Mouse (Mus musculus) B cell, adult 2 months (primary cell): ENCODE results near the gene Tmem39a.

ENCODE experiments used
- DNase-seq, 2 experiments: peaks; one replicate each; pipeline ENCODE4 v3.0.0; 2022

Tmem39a gene

DNA sequence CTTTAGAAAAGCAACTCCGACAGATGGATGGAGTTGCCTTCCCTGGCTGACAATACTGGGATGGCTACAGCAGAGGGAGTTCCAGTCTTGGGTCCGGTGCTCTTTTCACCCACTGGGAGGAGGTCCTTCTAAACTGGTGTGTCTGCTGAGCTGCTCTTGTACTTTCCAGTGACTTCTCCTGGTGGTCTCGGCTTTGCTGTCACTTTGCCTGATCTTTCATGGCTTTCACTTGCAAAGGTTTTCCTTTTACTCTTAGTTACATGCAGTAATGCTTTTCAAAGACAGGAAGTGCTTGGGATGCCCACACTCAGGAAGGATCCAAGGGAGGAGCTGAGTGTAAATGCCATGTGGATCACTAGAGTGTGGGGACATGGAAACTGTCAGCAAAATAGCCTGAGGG, 33.0 kb downstream of the Tmem39a start:
- no peak for DNase-seq

DNA sequence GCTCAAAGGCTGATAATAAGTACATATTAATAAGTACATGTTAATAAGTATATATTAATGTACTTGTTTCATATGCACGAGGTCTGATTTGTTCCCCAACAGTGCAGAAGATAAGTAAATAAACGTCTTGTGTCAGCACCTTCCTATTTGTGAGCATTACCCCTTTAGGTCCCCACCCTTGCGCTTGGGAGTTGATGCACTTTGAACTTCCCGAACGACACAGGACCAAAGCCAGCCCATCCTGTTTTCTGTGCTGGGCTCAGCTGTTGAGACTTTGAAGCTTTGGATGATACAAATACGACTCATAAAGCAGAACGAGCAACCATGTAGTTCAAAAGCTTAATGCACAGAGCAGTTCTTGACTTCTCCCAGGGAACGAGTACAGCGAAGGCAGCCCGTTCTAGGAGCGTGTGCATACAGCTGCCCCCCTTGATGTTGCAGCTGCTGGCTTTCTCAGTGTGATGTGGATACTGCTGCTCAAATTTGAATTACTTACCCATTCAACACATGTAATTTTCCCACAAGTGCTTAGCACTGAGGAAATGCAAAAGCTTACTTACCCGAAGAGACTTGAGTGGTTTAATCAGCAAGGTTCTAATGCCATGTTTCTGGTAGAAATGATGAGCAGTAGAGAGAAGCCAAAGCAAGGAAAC, 33.7 kb downstream of the Tmem39a start:
- DNase-seq = no peak

DNA sequence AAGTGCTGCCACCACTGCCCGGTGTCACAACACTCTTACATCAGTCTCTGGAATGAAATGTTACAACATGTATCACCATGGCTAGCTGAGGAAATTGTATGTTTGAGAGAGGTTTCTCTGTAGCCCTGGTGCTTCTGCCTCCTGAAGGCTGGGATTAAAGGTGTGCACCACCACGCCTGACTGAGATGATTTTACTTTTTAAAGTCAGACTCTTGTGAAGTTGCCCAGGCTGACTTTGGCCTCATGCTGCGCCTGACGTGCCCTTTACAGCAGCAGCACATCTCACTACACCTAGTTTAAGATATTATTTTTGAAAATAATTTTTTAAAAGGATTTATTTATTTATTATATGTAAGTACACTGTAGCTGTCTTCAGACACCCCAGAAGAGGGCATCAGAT, 34.4 kb downstream of the Tmem39a start:
- DNase-seq = no peak

- DNase-seq = no peak
Observed at GRCm38 (mm10) chr16:38594435-38594834, 35.9 kb downstream of the Tmem39a start.

GRCm38 (mm10) chr16:38596099-38596498, 37.6 kb downstream of the Tmem39a start:
- no peak for DNase-seq

- DNase-seq = no peak
Observed at GRCm38 (mm10) chr16:38596651-38597050, 38.2 kb downstream of the Tmem39a start.

DNA sequence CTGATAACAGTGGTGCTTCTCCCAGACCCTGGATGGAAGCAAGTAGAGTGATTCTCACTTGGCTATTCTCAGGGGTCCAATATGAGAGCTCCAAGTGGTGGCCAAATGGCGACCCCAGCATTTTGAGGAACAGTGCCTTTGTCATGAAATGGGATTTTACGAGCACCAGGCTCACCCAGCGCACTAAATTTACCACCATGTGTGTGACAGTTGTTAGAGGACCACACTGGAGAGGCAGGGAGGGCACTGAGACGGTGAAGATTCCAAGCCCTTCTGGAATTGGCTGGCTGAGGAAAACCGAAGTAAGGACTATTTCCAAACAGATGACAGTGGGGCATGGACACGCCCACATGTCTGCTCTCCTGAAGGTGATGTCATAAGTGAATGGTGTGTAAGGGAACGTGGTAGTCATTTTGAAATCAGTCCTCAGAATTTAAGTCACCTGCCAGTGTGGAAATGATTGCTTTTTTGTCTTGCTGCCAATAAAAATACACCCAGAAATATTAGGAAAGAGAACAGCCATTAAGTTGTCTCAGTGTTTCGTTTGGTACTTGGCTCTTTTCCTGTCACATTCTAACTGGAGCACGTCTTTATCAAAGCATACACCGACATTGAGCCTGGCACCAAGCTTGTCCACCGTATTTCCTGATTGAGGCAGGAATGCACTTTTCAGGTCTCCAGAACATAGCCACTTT, 40.6 kb downstream of the Tmem39a start:
- DNase-seq = no peak

DNA sequence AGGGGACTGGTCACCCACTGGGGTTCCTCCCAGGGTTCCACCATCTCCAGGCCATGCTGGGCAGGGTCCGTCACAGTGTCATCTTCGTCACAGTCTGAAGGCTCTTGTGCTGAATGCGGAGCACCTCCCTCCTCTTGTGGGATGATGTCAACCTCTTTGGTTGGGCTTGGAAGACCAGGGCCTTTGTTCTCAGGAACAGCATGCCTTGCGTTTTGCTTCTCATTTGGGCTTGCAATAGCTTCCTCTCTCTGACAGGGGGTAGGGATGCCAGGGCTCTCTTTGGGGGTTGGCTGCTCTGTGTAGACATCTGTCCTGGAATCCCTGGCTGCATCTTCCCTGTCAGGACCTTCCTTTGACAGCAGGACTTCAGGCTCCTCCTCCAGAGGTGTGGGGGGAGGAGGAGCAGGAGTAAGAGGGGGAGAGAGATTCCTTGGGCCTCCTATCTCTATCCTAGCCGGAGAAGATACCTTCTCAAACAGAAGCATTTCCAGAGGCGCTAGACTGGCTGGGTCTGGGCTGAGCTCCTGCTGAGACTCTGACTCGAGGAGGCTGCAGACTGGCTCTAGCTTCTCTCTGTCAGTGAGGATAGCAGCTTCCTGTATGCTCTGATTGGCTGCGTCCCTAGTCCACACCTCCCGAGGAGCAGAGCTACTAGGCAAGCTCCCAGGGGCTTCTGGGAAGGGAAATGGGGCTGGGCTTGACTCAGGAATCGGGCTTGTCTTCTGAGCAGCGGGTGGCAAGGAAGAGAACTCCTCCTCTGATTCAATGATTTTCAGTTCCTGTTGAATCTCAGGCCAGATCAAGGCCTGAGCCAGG, 44.7 kb downstream of the Tmem39a start:
- DNase-seq = no peak

GRCm38 (mm10) chr16:38606509-38606908, 48.0 kb downstream of the Tmem39a start:
- no peak for DNase-seq

DNA sequence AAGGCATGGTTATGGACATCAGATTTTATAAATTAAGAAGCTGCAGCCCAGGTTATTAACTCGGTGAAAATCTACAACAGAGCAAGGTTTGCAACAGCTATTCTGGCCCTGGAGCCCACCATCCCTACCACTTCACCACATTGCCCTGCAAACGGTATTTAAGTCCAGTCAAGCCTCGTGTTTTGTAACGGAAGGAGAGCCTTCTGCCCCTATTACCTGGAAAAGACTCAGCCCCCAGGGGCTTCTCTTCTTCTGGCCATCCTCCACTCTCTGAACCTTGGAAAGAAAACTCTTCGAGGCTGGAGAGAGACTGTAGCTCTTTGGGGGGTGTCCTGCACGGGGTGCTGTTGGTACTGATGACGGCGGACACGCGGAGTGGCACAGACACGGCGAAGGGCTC, 50.2 kb downstream of the Tmem39a start:
- no peak for DNase-seq

GRCm38 (mm10) chr16:38609092-38609491, 50.6 kb downstream of the Tmem39a start:
- DNase-seq = no peak

- no peak for DNase-seq
Observed at GRCm38 (mm10) chr16:38612646-38613045, 54.1 kb downstream of the Tmem39a start.

GRCm38 (mm10) chr16:38613646-38614045, 55.1 kb downstream of the Tmem39a start:
- DNase-seq = no peak

GRCm38 (mm10) chr16:38617977-38618376, 59.5 kb downstream of the Tmem39a start:
- no peak for DNase-seq

DNA sequence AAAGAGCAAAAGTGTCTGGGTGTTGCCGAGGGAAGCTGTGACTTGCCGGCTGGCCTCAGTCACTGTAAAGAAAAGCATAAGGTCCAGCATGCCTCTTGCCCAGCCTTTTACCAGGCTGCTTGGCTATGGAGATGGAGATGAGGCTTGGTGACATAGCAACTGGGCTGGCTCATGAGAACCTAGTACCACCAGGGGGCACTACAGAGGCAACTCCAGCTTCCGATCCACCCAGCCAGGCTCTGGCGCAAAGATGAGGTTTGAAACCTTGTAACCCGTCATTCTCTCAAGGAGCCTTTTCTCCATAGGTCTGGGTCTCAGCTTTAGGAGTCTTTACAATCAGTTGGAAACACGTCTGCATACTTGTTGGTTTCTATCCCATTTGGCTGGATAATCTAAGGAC, 60.6 kb downstream of the Tmem39a start:
- DNase-seq = peak; percentile 80

DNA sequence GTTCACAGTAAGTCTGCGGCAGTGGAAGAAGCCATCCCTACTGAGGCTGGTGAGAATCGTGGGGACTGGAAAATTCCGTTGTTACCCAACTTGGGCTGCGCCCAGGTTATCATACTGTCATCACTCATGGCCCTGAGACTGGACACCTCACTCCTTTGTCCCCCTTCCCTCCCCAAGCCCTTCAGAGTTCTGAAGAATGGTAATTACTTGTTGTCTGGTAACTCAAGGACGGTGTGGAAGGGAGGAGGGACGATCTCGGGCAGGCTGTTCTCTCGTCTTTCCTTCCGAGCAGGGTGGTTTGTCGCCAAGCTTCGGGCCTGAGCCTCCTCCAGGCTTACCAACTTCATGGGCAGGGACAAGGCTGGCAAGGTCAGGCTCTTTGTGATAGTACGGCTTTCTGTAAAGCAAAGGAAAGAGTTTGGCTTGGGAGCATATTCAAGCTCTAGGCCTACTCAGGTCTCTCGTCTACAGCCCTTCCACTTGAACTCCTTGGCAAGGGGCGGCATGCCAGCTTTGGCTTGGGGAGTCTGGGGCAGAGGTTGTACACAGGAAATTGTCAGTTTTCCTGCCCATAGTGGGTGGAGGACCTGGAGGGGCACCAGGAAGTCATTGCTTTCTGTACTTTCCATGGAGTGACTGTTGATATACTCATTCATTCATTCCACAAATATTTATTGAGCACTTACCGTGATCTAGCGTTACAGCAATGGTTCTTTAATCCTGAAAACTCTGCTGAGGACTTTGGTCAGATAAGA, 62.4 kb downstream of the Tmem39a start:
- DNase-seq = no peak

GRCm38 (mm10) chr16:38622283-38622682, 63.8 kb downstream of the Tmem39a start:
- DNase-seq = no peak

DNA sequence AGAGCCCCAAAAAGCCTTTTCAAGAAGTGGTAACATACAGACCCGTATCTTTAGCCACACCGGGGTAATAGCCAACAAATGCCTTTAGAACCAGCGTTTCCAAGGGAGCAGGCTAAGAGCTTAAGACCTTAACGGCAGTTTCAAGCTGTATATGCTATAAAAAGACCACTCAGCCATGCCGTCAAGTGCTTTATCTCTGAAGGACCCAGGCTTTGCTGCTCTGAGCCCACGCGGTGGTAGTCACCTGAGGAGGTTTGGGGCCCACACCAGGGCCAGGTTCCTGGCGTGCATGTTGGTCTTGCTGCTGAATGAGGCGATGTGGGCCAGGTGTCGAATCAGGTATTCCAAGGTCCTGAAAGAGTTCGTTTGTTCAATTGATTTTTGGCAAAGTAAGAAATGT, 65.8 kb downstream of the Tmem39a start:
- no peak for DNase-seq

DNA sequence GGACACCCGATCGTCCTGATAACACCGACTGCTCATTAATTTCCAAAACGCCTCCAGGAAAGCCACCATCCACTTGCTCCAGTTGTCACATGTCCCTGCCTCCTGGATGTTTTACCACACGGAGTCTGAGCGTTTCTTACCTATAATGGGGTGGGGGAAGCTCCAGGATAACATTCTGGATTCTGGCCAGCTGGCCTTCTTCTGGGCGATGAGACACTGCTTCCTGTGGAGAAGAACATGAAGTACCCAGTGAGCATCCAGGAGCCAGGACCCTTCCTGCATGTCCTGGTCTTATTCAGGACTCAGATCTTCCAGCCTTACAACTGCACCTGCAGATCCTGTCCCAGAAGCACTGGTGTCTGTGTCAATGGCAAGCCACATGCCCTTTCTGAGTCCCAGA, 66.9 kb downstream of the Tmem39a start:
- DNase-seq = no peak

DNA sequence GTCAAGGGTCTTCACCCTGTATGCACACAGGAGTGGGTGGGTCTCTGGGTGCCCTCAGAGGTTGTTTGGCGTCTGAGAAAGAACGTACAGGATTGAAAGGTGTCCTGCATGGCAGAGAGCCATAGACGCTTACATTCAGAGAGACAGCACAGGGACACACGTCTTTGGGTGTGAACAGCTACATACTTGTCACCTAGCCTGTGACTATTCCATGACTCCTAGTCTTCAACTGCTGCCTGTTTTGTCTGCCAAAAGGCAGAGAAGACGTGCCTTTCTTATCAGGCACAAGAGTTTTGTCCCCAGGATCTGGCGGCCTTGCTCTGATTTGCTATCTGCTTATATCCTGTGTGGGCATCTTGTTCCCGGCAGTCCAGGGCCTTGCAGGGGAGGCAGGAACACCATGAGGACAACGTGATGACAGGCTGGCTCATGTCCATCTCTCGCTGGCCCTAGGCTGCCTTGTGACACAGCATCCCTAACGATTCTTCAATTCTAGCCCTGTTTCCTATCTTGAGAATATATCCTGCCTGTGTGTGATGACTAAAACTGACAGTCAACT, 67.4 kb downstream of the Tmem39a start:
- DNase-seq = no peak

DNA sequence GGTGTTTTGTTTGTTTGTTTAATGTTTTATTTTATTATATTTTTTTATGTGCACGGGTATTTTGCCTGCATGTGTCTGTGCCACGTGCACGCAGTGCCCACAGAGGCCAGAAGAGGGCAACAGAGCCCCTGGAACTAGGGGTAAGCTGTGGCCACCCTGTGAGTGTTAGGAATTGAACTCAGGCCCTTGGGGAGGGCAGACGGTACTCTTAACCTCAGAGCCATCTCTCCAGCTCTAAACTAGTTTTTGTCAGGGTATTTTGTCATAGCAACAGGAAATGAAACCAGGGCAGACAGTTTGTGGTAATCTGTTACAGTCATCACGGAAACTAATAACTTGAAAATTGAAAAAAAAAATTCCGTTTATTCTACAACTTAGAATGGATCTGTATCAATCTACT, 73.6 kb downstream of the Tmem39a start:
- peak; percentile 68 to 69 for DNase-seq

GRCm38 (mm10) chr16:38635833-38636390, 77.4 kb downstream of the Tmem39a start:
- no peak for DNase-seq
